Mouse (Mus musculus): Measurements from ENCODE around the gene Cnr2. TPM values are rescaled to one million over a fixed set of nuclear protein-coding genes. Genes with fewer than 3 reads are reported as not detected.
"Not testable (repeated sequence)": the region's sequence is repeated elsewhere in the genome, so short reads cannot be mapped to it uniquely, and the experiment has no call there.

Cnr2 gene
- polyA plus RNA-seq, 1 experiment from 2014 or later, result 1.1 TPM

DNA sequence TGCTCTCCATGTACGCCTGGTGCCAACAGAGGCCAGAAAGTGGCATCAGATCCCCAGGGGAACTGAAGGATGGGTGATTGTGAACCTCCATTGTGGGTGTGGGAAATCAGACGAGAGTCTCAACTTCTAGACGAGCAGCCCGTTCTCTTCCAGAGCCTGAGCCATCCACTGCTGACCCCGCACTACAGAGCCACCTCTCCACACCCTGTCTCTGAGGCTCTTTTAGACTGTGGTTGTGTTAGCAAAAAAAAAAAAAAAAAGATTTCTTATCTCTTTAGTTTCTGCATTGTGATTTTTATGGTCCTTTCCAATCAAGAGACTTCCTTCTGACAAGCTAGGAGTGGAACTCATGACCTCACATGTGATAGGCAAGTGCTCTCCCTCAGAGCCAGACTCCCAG is 34.2 kb downstream of the Cnr2 start:
- Histone ChIP-seq H3K4me1 (ENCODE audit: insufficient read depth, low read length) (no peaks in the 10 kb centered on the region), H3K4me3 (ENCODE audit: low read length) (no peak overlapping the region), H3K9me3 (ENCODE audit: low read length) (no peaks in the 10 kb centered on the region), H3K36me3 (ENCODE audit: insufficient read depth, low read length) (peaks cover 23% of the 10 kb centered on the region), H3K4me2 (replicated peaks; ENCODE audit: low read depth, low read length) (no peak overlapping the region), H3K27me3 (ENCODE audit: insufficient read depth, low read length) (no peaks in the 10 kb centered on the region), H3K27ac (ENCODE audit: low read length) (no peak overlapping the region), H3K9ac (replicated peaks; ENCODE audit: low read length) (no peak overlapping the region)
- ATAC-seq (ENCODE audit: low FRiP score, low TSS enrichment), result no peak
- 83% methylated on average over 5 of the region's 5 CpGs for WGBS

DNA sequence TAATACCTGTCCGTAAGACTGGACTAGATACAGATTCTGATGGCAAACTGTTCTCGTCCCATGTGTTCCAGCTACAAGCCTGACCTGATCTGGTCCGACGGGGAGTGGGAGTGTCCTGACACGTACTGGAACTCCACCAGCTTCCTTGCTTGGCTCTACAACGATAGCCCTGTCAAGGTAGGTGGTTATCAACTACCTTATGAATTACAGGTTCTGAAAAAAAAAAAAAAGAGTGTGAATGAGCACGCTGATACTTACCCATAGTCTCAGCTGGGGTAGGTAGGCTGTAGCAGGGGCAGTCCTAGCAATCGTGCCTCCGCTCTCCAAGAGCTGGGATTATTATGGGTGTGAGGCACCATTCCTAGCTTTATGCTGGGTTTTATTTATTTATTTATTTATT is 34.6 kb downstream of the Cnr2 start:
- Histone ChIP-seq H3K36me3 (ENCODE audit: insufficient read depth, low read length) (peaks cover 23% of the 10 kb centered on the region), H3K27me3 (ENCODE audit: insufficient read depth, low read length) (no peaks in the 10 kb centered on the region), H3K9me3 (ENCODE audit: low read length) (no peaks in the 10 kb centered on the region), H3K4me1 (ENCODE audit: insufficient read depth, low read length) (no peaks in the 10 kb centered on the region), H3K9ac (replicated peaks; ENCODE audit: low read length) (no peak overlapping the region), H3K27ac (ENCODE audit: low read length) (no peak overlapping the region), H3K4me2 (replicated peaks; ENCODE audit: low read depth, low read length) (no peak overlapping the region), H3K4me3 (ENCODE audit: low read length) (no peak overlapping the region)
- no peak for ATAC-seq (ENCODE audit: low FRiP score, low TSS enrichment)
- 86% methylated on average over 9 of the region's 9 CpGs for WGBS

DNA sequence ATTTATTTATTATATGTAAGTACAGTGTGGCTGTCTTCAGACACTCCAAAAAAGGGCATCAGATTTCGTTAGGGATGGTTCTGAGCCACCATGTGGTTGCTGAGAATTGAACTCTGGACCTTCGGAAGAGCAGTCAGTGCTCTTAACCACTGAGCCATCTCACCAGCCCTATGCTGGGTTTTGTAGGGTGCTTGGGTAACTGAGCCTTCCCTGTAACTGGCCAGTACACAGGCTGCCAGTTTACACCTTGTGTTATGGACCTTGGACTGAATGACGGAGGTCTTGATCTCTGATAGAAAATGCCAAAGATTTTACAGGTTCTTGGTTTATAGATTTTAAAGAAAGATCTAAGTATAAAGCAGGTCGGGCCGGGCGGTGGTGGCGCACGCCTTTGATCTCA is 35.0 kb downstream of the Cnr2 start:
- Histone ChIP-seq H3K4me3 (ENCODE audit: low read length) (no peak overlapping the region), H3K9ac (replicated peaks; ENCODE audit: low read length) (no peak overlapping the region), H3K27ac (ENCODE audit: low read length) (no peak overlapping the region), H3K9me3 (ENCODE audit: low read length) (no peaks in the 10 kb centered on the region), H3K27me3 (ENCODE audit: insufficient read depth, low read length) (no peaks in the 10 kb centered on the region), H3K36me3 (ENCODE audit: insufficient read depth, low read length) (peaks cover 23% of the 10 kb centered on the region), H3K4me2 (replicated peaks; ENCODE audit: low read depth, low read length) (no peak overlapping the region), H3K4me1 (ENCODE audit: insufficient read depth, low read length) (no peaks in the 10 kb centered on the region)
- no peak for ATAC-seq (ENCODE audit: low FRiP score, low TSS enrichment)
- WGBS, result 92% methylated on average over 8 of the region's 8 CpGs

DNA sequence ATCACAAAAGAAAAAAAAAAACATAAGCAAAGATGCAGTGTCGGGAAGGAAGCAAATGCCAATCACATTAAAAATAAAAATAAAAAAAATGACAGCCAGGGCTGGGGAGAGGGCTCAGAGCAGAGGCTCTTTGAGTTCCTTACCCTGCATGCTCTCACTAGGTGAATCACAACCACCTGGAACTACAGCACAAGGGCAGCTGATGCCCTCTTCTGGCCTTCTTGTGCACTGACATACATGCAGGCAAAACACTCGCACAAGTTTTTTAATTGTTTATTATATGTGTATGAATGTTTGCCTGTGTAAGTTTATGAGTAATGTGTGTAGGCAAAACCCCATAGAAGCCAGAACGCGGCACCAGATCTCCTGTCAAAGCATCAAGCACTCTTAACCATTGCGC is 36.6 kb downstream of the Cnr2 start:
- no peak overlapping the region for H3K27ac ChIP-seq (ENCODE audit: low read length)
- no peaks in the 10 kb centered on the region for H3K9me3 ChIP-seq (ENCODE audit: low read length)
- no peak for ATAC-seq (ENCODE audit: low FRiP score, low TSS enrichment)
- WGBS, result 75% methylated on average over 5 of the region's 5 CpGs
- no peak overlapping the region for H3K4me2 ChIP-seq (replicated peaks; ENCODE audit: low read depth, low read length)
- no peak overlapping the region for H3K9ac ChIP-seq (replicated peaks; ENCODE audit: low read length)
- no peaks in the 10 kb centered on the region for H3K27me3 ChIP-seq (ENCODE audit: insufficient read depth, low read length)
- H3K4me1 ChIP-seq (ENCODE audit: insufficient read depth, low read length), result no peaks in the 10 kb centered on the region
- peaks cover 14% of the 10 kb centered on the region for H3K36me3 ChIP-seq (ENCODE audit: insufficient read depth, low read length)
- no peak overlapping the region for H3K4me3 ChIP-seq (ENCODE audit: low read length)

DNA sequence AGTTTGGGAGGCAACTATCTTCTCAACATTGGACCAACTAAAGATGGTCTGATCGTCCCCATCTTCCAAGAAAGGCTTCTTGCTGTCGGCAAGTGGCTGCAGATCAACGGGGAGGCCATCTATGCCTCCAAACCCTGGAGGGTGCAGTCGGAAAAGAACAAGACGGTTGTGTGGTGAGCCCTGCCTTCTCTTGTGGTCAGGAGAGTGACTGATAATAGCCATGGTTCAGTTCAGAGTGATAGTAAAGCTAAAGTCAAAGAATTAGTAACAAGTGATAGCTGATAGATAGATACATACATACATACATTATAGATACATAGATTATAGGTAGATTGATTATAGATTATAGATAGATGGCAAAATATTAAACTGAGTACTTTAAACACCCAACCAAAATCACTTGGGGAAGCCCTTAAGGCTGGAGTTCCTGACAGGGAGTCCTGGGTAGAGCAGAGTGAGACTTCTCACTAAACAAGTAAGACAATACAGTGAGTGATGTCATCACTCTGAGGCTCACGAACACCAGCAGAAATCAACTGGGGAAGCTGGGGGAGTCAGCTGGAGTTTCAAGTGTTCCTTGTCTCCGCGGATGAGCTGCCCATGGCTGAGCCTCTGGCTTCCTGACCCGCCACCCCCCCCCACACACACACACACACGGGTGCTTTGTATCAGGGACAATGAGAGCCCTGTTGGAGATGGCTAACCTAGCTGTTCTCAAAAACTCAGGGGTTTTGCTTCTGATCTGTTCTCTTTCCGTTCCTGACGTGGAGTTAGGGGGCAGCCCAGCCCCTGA is 39.7 kb downstream of the Cnr2 start:
- Histone ChIP-seq H3K4me3 (ENCODE audit: low read length) (no peak overlapping the region), H3K9ac (replicated peaks; ENCODE audit: low read length) (no peak overlapping the region; the same call in 1 of the 2 replicates), H3K36me3 (ENCODE audit: insufficient read depth, low read length) (peaks cover 21% of the 10 kb centered on the region), H3K9me3 (ENCODE audit: low read length) (no peaks in the 10 kb centered on the region), H3K4me1 (ENCODE audit: insufficient read depth, low read length) (no peaks in the 10 kb centered on the region), H3K27ac (ENCODE audit: low read length) (no peak overlapping the region), H3K27me3 (ENCODE audit: insufficient read depth, low read length) (no peaks in the 10 kb centered on the region), H3K4me2 (replicated peaks; ENCODE audit: low read depth, low read length) (no peak overlapping the region)
- WGBS, result 62% methylated on average over 12 of the region's 12 CpGs
- ATAC-seq (ENCODE audit: low FRiP score, low TSS enrichment), result no peak

DNA sequence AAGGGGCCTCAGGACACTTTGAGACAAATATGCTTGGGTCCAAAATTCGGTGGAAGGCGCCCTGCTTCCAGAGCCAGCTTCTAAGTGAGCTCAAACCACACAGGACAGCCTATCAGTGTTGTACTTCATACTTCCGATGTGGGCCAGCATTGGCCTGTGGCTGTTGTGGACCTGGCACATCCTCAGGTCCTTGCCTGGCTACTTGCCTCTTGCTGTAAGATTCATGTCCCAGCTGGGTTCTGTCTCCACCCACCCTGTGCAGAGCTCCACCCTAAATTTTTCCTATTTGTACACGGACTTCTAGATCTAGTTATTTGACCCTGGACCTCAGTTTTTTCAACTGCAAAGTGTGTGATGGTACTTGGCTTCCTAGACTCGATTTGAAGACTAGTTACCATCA is 40.3 kb downstream of the Cnr2 start:
- Histone ChIP-seq H3K36me3 (ENCODE audit: insufficient read depth, low read length) (peaks cover 22% of the 10 kb centered on the region), H3K4me1 (ENCODE audit: insufficient read depth, low read length) (no peaks in the 10 kb centered on the region), H3K9ac (replicated peaks; ENCODE audit: low read length) (no peak overlapping the region; the same call in 1 of the 2 replicates), H3K27me3 (ENCODE audit: insufficient read depth, low read length) (no peaks in the 10 kb centered on the region), H3K9me3 (ENCODE audit: low read length) (no peaks in the 10 kb centered on the region), H3K4me3 (ENCODE audit: low read length) (no peak overlapping the region), H3K4me2 (replicated peaks; ENCODE audit: low read depth, low read length) (no peak overlapping the region), H3K27ac (ENCODE audit: low read length) (no peak overlapping the region)
- ATAC-seq (ENCODE audit: low FRiP score, low TSS enrichment), result no peak
- 72% methylated on average over 5 of the region's 5 CpGs for WGBS

DNA sequence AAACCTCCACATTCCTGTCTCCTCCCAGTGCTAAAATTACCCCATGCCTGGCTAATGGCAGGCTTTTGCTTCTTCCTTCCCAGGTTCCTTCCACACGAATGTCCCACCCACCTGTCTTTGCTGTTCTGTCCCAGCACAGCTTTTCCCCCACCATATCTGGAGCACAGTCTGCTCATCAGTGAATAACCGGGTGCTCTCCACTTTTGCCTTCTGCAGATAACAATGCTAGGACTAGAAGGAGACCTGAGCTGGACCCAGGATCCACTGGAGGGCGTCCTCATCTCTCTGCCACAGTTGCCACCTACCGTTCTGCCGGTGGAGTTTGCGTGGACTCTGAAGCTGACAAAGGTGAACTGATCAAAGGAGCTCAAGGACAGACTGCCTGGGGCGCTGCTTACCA is 43.7 kb downstream of the Cnr2 start:
- Histone ChIP-seq H3K4me2 (replicated peaks; ENCODE audit: low read depth, low read length) (no peak overlapping the region), H3K36me3 (ENCODE audit: insufficient read depth, low read length) (peaks cover 15% of the 10 kb centered on the region; the same call in 1 of the 2 replicates), H3K9me3 (ENCODE audit: low read length) (peaks cover 3% of the 10 kb centered on the region; the same call in 1 of the 2 replicates), H3K9ac (replicated peaks; ENCODE audit: low read length) (no peak overlapping the region), H3K4me1 (ENCODE audit: insufficient read depth, low read length) (peaks cover 4% of the 10 kb centered on the region; the same call in 1 of the 2 replicates), H3K27me3 (ENCODE audit: insufficient read depth, low read length) (no peaks in the 10 kb centered on the region), H3K4me3 (ENCODE audit: low read length) (no peak overlapping the region), H3K27ac (ENCODE audit: low read length) (no peak overlapping the region)
- 68% methylated on average over 7 of the region's 7 CpGs for whole genome bisulfite sequencing
- no peak for ATAC-seq (ENCODE audit: low FRiP score, low TSS enrichment)

DNA sequence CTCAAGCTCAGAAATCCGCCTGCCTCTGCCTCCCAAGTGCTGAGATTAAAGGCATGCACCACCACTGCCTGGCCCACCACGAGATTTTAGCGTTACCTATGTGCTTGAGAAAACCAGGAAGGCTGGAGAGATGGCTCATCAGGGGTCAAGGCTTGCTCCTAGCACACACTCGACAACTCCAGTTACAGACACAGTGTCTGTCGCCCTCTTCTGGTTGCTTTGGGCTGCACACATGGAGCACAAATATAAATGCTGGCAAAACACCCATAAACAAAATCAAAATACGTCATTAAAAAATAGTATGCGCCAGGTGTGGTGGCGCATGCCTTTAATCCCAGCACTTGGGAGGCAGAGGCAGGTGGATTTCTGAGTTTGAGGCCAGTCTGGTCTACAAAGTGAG is 45.8 kb downstream of the Cnr2 start:
- H3K4me3 ChIP-seq (ENCODE audit: low read length); H3K9ac ChIP-seq (replicated peaks; ENCODE audit: low read length); H3K4me2 ChIP-seq (replicated peaks; ENCODE audit: low read depth, low read length); H3K27me3 ChIP-seq (ENCODE audit: insufficient read depth, low read length); H3K4me1 ChIP-seq (ENCODE audit: insufficient read depth, low read length); H3K27ac ChIP-seq (ENCODE audit: low read length); H3K9me3 ChIP-seq (ENCODE audit: low read length); ATAC-seq (ENCODE audit: low FRiP score, low TSS enrichment): not testable (repeated sequence)
- 84% methylated on average over 8 of the region's 8 CpGs for WGBS
- H3K36me3 ChIP-seq (ENCODE audit: insufficient read depth, low read length), result peaks cover 15% of the 10 kb centered on the region; the same call in 1 of the 2 replicates

DNA sequence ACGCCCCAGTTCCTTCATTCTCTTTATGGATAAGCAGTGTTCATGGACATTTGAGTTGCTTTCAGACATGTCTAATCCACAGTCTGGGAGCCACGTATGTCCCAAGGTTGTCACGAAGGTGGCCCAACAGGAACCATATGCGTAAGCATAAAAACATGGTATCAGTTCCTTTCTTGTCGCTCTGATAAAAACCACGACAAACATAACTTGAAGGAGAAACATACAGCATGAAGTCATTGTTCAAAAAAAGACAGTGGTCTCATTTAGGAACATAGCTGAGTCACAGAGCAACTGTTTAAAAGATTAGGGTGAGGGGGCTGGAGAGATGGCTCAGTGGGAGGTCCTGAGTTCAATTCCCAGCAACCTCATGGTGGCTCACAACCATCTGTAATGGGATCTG is 47.0 kb downstream of the Cnr2 start:
- H3K27ac ChIP-seq (ENCODE audit: low read length), result no peak overlapping the region
- no peaks in the 10 kb centered on the region for H3K27me3 ChIP-seq (ENCODE audit: insufficient read depth, low read length)
- no peak overlapping the region for H3K9ac ChIP-seq (replicated peaks; ENCODE audit: low read length)
- no peak for ATAC-seq (ENCODE audit: low FRiP score, low TSS enrichment)
- no peak overlapping the region for H3K4me3 ChIP-seq (ENCODE audit: low read length)
- H3K9me3 ChIP-seq (ENCODE audit: low read length), result peaks cover 3% of the 10 kb centered on the region; the same call in 1 of the 2 replicates
- H3K36me3 ChIP-seq (ENCODE audit: insufficient read depth, low read length), result peaks cover 15% of the 10 kb centered on the region; the same call in 1 of the 2 replicates
- no peak overlapping the region for H3K4me2 ChIP-seq (replicated peaks; ENCODE audit: low read depth, low read length)
- peaks cover 10% of the 10 kb centered on the region for H3K4me1 ChIP-seq (ENCODE audit: insufficient read depth, low read length)
- WGBS, result 89% methylated on average over 6 of the region's 6 CpGs

DNA sequence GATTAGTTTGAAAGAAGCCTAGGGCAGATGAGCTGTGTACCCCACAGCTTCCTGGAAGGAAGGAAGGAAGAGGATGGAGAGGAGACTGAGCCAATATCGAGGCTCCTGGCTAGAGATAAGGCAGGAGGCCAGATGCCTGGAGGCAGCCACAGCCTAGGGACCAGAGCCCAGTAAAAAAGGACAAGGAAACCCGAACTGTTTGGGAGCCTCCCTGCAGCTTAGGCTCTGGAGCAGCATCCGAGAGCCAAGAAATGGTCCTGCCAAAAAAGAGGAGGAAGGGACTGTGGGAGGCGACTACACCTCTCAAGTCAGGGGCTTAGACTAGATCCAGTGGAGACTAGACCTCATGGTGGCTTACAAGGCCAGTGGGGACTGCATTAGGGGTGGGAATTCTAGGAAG is 48.2 kb downstream of the Cnr2 start:
- H3K36me3 ChIP-seq (ENCODE audit: insufficient read depth, low read length), result peaks cover 15% of the 10 kb centered on the region; the same call in 1 of the 2 replicates
- no peak for ATAC-seq (ENCODE audit: low FRiP score, low TSS enrichment)
- WGBS, result 60% methylated on average over 4 of the region's 4 CpGs

More for the DNA sequence above, 48.2 kb downstream of the Cnr2 start:
- H3K9ac ChIP-seq (replicated peaks; ENCODE audit: low read length), result 0 out of 2 replicates have a peak overlapping the region, but pooled peaks have one; percentile 0
- H3K27me3 ChIP-seq (ENCODE audit: insufficient read depth, low read length), result no peaks in the 10 kb centered on the region
- no peak overlapping the region for H3K4me2 ChIP-seq (replicated peaks; ENCODE audit: low read depth, low read length)
- no peak overlapping the region for H3K27ac ChIP-seq (ENCODE audit: low read length)
- H3K4me1 ChIP-seq (ENCODE audit: insufficient read depth, low read length), result peaks cover 13% of the 10 kb centered on the region
- H3K9me3 ChIP-seq (ENCODE audit: low read length), result peaks cover 3% of the 10 kb centered on the region; the same call in 1 of the 2 replicates
- H3K4me3 ChIP-seq (ENCODE audit: low read length), result no peak overlapping the region

All from kidney, embryonic 16.5 days (tissue).